Mouse (Mus musculus): ENCODE measurements around the gene Tctn3.
"Not testable (repeated sequence)": the region's sequence is repeated elsewhere in the genome, so short reads cannot be mapped to it uniquely, and the experiment has no call there.

The Tctn3 gene

GRCm38 (mm10) chr19:40628950-40629349 is 16.9 kb upstream of the Tctn3 start:
- no peak for DNase-seq (ENCODE audit: extremely low read depth, low read depth, low spot score)

GRCm38 (mm10) chr19:40625935-40626334 is 13.9 kb upstream of the Tctn3 start:
- no peak for DNase-seq (ENCODE audit: extremely low read depth, low read depth, low spot score)

- not testable (repeated sequence) for DNase-seq (ENCODE audit: extremely low read depth, low read depth, low spot score)
These were observed 9.6 kb upstream of the Tctn3 start for GRCm38 (mm10) chr19:40621616-40622015.

GRCm38 (mm10) chr19:40616021-40616420 is 4.0 kb upstream of the Tctn3 start:
- no peak for DNase-seq (ENCODE audit: extremely low read depth, low read depth, low spot score)

- no peak for DNase-seq (ENCODE audit: extremely low read depth, low read depth, low spot score)
These were observed 2.8 kb upstream of the Tctn3 start for GRCm38 (mm10) chr19:40614811-40615210.

GRCm38 (mm10) chr19:40607676-40608075 is 4.4 kb downstream of the Tctn3 start:
- no peak for DNase-seq (ENCODE audit: extremely low read depth, low read depth, low spot score)

GRCm38 (mm10) chr19:40605189-40605588 is 6.8 kb downstream of the Tctn3 start:
- DNase-seq (ENCODE audit: extremely low read depth, low read depth, low spot score) = no peak

- DNase-seq (ENCODE audit: extremely low read depth, low read depth, low spot score) = no peak
These were observed 10.2 kb downstream of the Tctn3 start for GRCm38 (mm10) chr19:40601870-40602269.

- not testable (repeated sequence) for DNase-seq (ENCODE audit: extremely low read depth, low read depth, low spot score)
These were observed 11.2 kb downstream of the Tctn3 start for GRCm38 (mm10) chr19:40600846-40601245.

GRCm38 (mm10) chr19:40595831-40596230 is 16.2 kb downstream of the Tctn3 start:
- peak; percentile 33 for DNase-seq (ENCODE audit: extremely low read depth, low read depth, low spot score)

GRCm38 (mm10) chr19:40595231-40595630 is 16.8 kb downstream of the Tctn3 start:
- peak; percentile 64 for DNase-seq (ENCODE audit: extremely low read depth, low read depth, low spot score)

- no peak for DNase-seq (ENCODE audit: extremely low read depth, low read depth, low spot score)
These were observed 22.5 kb downstream of the Tctn3 start for GRCm38 (mm10) chr19:40589530-40589880.

- DNase-seq (ENCODE audit: extremely low read depth, low read depth, low spot score) = peak; percentile 43
These were observed 23.0 kb downstream of the Tctn3 start for GRCm38 (mm10) chr19:40588847-40589529.

GRCm38 (mm10) chr19:40588293-40588654 is 23.8 kb downstream of the Tctn3 start, which contains the start of gene Aldh18a1:
TSS of gene Aldh18a1 (minus strand) at chr19:40588463.
- DNase-seq (ENCODE audit: extremely low read depth, low read depth, low spot score) = peak; percentile 34

GRCm38 (mm10) chr19:40587491-40588292 is 24.3 kb downstream of the Tctn3 start:
- no peak for DNase-seq (ENCODE audit: extremely low read depth, low read depth, low spot score)

- DNase-seq (ENCODE audit: extremely low read depth, low read depth, low spot score) = no peak
These were observed 25.1 kb downstream of the Tctn3 start for GRCm38 (mm10) chr19:40586908-40587307.

- no peak for DNase-seq (ENCODE audit: extremely low read depth, low read depth, low spot score)
These were observed 30.4 kb downstream of the Tctn3 start for GRCm38 (mm10) chr19:40581662-40582061.

GRCm38 (mm10) chr19:40580902-40581301 is 31.1 kb downstream of the Tctn3 start:
- no peak for DNase-seq (ENCODE audit: extremely low read depth, low read depth, low spot score)

GRCm38 (mm10) chr19:40575438-40575837 is 36.6 kb downstream of the Tctn3 start:
- no peak for DNase-seq (ENCODE audit: extremely low read depth, low read depth, low spot score)

- DNase-seq (ENCODE audit: extremely low read depth, low read depth, low spot score) = no peak
These were observed 41.3 kb downstream of the Tctn3 start for GRCm38 (mm10) chr19:40570726-40571125.

- DNase-seq (ENCODE audit: extremely low read depth, low read depth, low spot score) = no peak
These were observed 44.4 kb downstream of the Tctn3 start for GRCm38 (mm10) chr19:40567616-40568015.

GRCm38 (mm10) chr19:40563880-40564645 is 48.0 kb downstream of the Tctn3 start:
- no peak for DNase-seq (ENCODE audit: extremely low read depth, low read depth, low spot score)
